Mouse (Mus musculus) heart, embryonic 14.5 days (tissue): ENCODE results near the gene Mrpl55. TPM values are rescaled to one million over a fixed set of nuclear protein-coding genes. Genes with fewer than 3 reads are reported as not detected.

Experiments used
- ATAC-seq: fragments of 200-750 bp; cut with Nextera tagmentation; 2 replicates; pipeline ENCODE4 v1.8.0; 2017; ENCODE audit warnings: low read depth, moderate TSS enrichment; ENCODE audit not compliant: insufficient number of reproducible peaks, insufficient read depth, low FRiP score
- H3K27ac ChIP-seq, 2 experiments: fragments of 200-500 bp in 1 of 2; fragments of 300-500 bp in 1 of 2; sonication (generic) in 1 of 2; replicated peaks in 1 of 2; 2 replicates each; pipeline ENCODE4 v1.5.1; 2012 to 2014; ENCODE audit warnings: low read depth in 2 of 2, low read length in 2 of 2, control low read depth in 1 of 2, mild to moderate bottlenecking in 1 of 2, mixed read lengths in 1 of 2; ENCODE audit not compliant: control insufficient read depth in 1 of 2, insufficient read depth in 1 of 2
- H3K27me3 ChIP-seq: fragments of 300-500 bp; sonication (generic); 2 replicates; pipeline ENCODE4 v1.6.1; 2014; ENCODE audit warnings: mild to moderate bottlenecking, low read length, control low read depth; ENCODE audit not compliant: control insufficient read depth, insufficient read depth
- H3K36me3 ChIP-seq: fragments of 300-500 bp; sonication (generic); 2 replicates; pipeline ENCODE4 v1.6.1; 2014; ENCODE audit warnings: mild to moderate bottlenecking, control low read depth, low read length, mixed read lengths; ENCODE audit not compliant: control insufficient read depth, insufficient read depth
- H3K4me1 ChIP-seq, 2 experiments: fragments of 200-500 bp in 1 of 2; fragments of 300-500 bp in 1 of 2; sonication (generic) in 1 of 2; 2 replicates each; pipeline ENCODE4 v1.6.1; 2012 to 2014; ENCODE audit warnings: low read length in 2 of 2, control low read depth in 1 of 2, mixed read lengths in 1 of 2; ENCODE audit not compliant: control insufficient read depth in 2 of 2, insufficient read depth in 2 of 2
- H3K4me2 ChIP-seq: fragments of 300-500 bp; sonication (generic); 2 replicates; pipeline ENCODE4 v1.6.1; 2014; ENCODE audit warnings: mild to moderate bottlenecking, low read length
- H3K4me3 ChIP-seq, 2 experiments: fragments of 200-500 bp in 1 of 2; fragments of 300-500 bp in 1 of 2; sonication (generic) in 1 of 2; 2 replicates each; pipeline ENCODE4 v1.5.1; 2012 to 2014; ENCODE audit warnings: low read length in 2 of 2, mild to moderate bottlenecking in 2 of 2, control low read depth in 1 of 2, low read depth in 1 of 2, moderate library complexity in 1 of 2; ENCODE audit not compliant: control insufficient read depth in 1 of 2, insufficient read depth in 1 of 2
- H3K9ac ChIP-seq: fragments of 300-500 bp; sonication (generic); 2 replicates; pipeline ENCODE4 v1.6.1; 2014; ENCODE audit warnings: mild to moderate bottlenecking, low read length
- H3K9me3 ChIP-seq: fragments of 300-500 bp; sonication (generic); 2 replicates; pipeline ENCODE4 v1.6.1; 2016; ENCODE audit warnings: low read length, control low read depth; ENCODE audit not compliant: control insufficient read depth
- WGBS: fragments of 180-500 bp; shearing (Covaris S2); extraction: QIAGEN DNeasy Blood & Tissue Kit; methylation state at CpG from one replicate; pipeline ENCODE4 v1.1.7; 2014; 5-methylcytosine and 5-hydroxymethylcytosine counted together
- polyA plus RNA-seq: library from polyadenylated mRNA; unstranded; fragments of >200 nt; fragmentation: Nextera tagmentation; extraction: Ambion mirVana; gene quantifications from 2 replicates; pipeline ENCODE4 v1.2.1, GENCODE M21; 2014

Gene Mrpl55
- polyA plus RNA-seq, 1 experiment from 2014 or later = 133 TPM

- WGBS = 11% methylated on average over 7 of the region's 7 CpGs
- Histone ChIP-seq H3K9me3 (no peaks in the 10 kb centered on the region), H3K9ac (no peak overlapping the region), H3K27ac (no peak overlapping the region), H3K4me2 (no peak overlapping the region), H3K4me1 (peaks cover 5 to 22% of the 10 kb centered on the region in 2 experiments), H3K27me3 (no peaks in the 10 kb centered on the region), H3K4me3 (no peak overlapping the region), H3K36me3 (no peaks in the 10 kb centered on the region)
- no peak for ATAC-seq
These were observed 28.0 kb downstream of the Mrpl55 start for GRCm38 (mm10) chr11:59230144-59230760.

GRCm38 (mm10) chr11:59232797-59233196 is 30.5 kb downstream of the Mrpl55 start:
- H3K4me2 ChIP-seq = no peak overlapping the region
- H3K27me3 ChIP-seq = no peaks in the 10 kb centered on the region
- 62% methylated on average over 2 of the region's 2 CpGs for WGBS
- no peaks in the 10 kb centered on the region for H3K36me3 ChIP-seq
- ATAC-seq = no peak
- no peak overlapping the region for H3K4me3 ChIP-seq
- H3K27ac ChIP-seq = no peak overlapping the region
- peaks cover 4 to 6% of the 10 kb centered on the region in 2 experiments for H3K4me1 ChIP-seq
- no peaks in the 10 kb centered on the region for H3K9me3 ChIP-seq
- H3K9ac ChIP-seq = no peak overlapping the region

- H3K4me3 ChIP-seq = no peak overlapping the region
- 0 out of 2 replicates have a peak overlapping the region, but pooled peaks have one; percentile 16 for H3K4me2 ChIP-seq
- ATAC-seq = peak; percentile 72; the same call in 1 of the 2 replicates
- no peak overlapping the region for H3K9ac ChIP-seq
- H3K27ac ChIP-seq = no peak overlapping the region
- WGBS = 4% methylated on average over 14 of the region's 15 CpGs
- no peaks in the 10 kb centered on the region for H3K9me3 ChIP-seq
- peaks cover 5 to 11% of the 10 kb centered on the region in 2 experiments; a peak in 3 of 4 replicates for H3K4me1 ChIP-seq
- no peaks in the 10 kb centered on the region for H3K36me3 ChIP-seq
- peaks cover 32% of the 10 kb centered on the region for H3K27me3 ChIP-seq
These were observed 36.5 kb downstream of the Mrpl55 start for GRCm38 (mm10) chr11:59238525-59239427.

- Histone ChIP-seq H3K4me3 (no peak overlapping the region), H3K27ac (no peak overlapping the region), H3K9ac (no peak overlapping the region), H3K36me3 (no peaks in the 10 kb centered on the region), H3K27me3 (peaks cover 35% of the 10 kb centered on the region), H3K4me2 (no peak overlapping the region), H3K4me1 (peaks cover 5 to 11% of the 10 kb centered on the region in 2 experiments; a peak in 3 of 4 replicates), H3K9me3 (no peaks in the 10 kb centered on the region)
- 49% methylated on average over 4 of the region's 4 CpGs for WGBS
- no peak for ATAC-seq
These were observed 37.1 kb downstream of the Mrpl55 start for GRCm38 (mm10) chr11:59239428-59239785.

GRCm38 (mm10) chr11:59239796-59240195 is 37.5 kb downstream of the Mrpl55 start:
- WGBS = 75% methylated on average over 4 of the region's 4 CpGs
- peaks cover 35% of the 10 kb centered on the region for H3K27me3 ChIP-seq
- H3K4me1 ChIP-seq = peaks cover 5 to 11% of the 10 kb centered on the region in 2 experiments; a peak in 3 of 4 replicates
- H3K36me3 ChIP-seq = no peaks in the 10 kb centered on the region
- no peak overlapping the region for H3K9ac ChIP-seq
- no peak overlapping the region for H3K4me2 ChIP-seq
- H3K9me3 ChIP-seq = no peaks in the 10 kb centered on the region
- H3K27ac ChIP-seq = no peak overlapping the region
- no peak for ATAC-seq
- H3K4me3 ChIP-seq = no peak overlapping the region

- WGBS = 16% methylated on average over 3 of the region's 3 CpGs
These were observed 39.6 kb downstream of the Mrpl55 start for GRCm38 (mm10) chr11:59241841-59242240.

GRCm38 (mm10) chr11:59243856-59244255 is 41.6 kb downstream of the Mrpl55 start:
- no peak for ATAC-seq

More at GRCm38 (mm10) chr11:59241841-59242240, 39.6 kb downstream of the Mrpl55 start:
- Histone ChIP-seq H3K4me1 (peaks cover 5 to 11% of the 10 kb centered on the region in 2 experiments; a peak in 3 of 4 replicates), H3K27ac (no peak overlapping the region), H3K36me3 (no peaks in the 10 kb centered on the region), H3K4me2 (no peak overlapping the region), H3K9me3 (no peaks in the 10 kb centered on the region), H3K4me3 (no peak overlapping the region), H3K27me3 (peaks cover 42% of the 10 kb centered on the region), H3K9ac (no peak overlapping the region)
- no peak for ATAC-seq

More at GRCm38 (mm10) chr11:59243856-59244255, 41.6 kb downstream of the Mrpl55 start:
- H3K4me3 ChIP-seq = no peak overlapping the region
- peaks cover 56% of the 10 kb centered on the region for H3K27me3 ChIP-seq
- no peak overlapping the region for H3K4me2 ChIP-seq
- H3K27ac ChIP-seq = no peak overlapping the region
- WGBS = 27% methylated on average over 6 of the region's 6 CpGs
- H3K4me1 ChIP-seq = peaks cover 4 to 5% of the 10 kb centered on the region in 2 experiments; a peak in 3 of 4 replicates
- no peaks in the 10 kb centered on the region for H3K9me3 ChIP-seq
- H3K9ac ChIP-seq = no peak overlapping the region
- no peaks in the 10 kb centered on the region for H3K36me3 ChIP-seq
